Mouse (Mus musculus): ENCODE results near the gene Hs6st2. TPM values are rescaled to one million over a fixed set of nuclear protein-coding genes. Genes with fewer than 3 reads are reported as not detected.

Hs6st2 gene
- polyA plus RNA-seq, 1 experiment from 2014 or later = 16.6 TPM

DNA sequence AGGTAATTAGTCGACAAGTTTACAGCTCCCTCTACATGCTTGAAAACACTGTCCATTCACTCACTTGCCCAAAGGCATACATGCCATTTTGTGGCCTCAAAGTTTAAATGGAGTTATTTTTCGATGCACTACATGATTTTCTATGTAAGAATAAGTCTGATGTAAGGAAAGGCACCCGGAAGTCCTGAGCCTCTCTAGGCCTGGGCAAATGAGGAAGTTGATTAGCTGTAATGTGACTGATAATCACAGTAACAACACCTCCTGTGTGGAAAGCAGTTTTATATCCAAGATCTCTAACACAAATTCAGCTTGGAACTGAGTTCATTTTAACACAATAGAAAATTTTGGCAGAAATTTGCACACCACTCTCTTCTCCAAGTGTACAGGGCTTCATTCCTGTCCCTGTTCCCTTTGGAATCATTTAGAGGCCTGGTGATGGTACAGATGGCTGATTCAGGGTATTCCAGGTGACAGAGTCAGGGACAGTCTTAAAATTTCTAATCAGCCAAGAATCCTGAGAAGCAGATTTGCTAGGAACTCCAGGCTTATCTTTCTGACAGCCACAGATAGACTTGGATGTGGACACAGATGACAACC lies 38.9 kb downstream of the Hs6st2 start:
- no peaks in the 10 kb centered on the region for H3K9me3 ChIP-seq
- no peak overlapping the region for H3K4me3 ChIP-seq
- H3K4me1 ChIP-seq (replicated peaks) = no peaks in the 10 kb centered on the region
- no peak overlapping the region for H3K27ac ChIP-seq
- DNase-seq (ENCODE audit: low spot score) = no peak
- WGBS = 83% methylated on average over 3 of the region's 3 CpGs
- H3K36me3 ChIP-seq = no peaks in the 10 kb centered on the region
- H3K27me3 ChIP-seq (ENCODE audit: insufficient read depth, poor library complexity, severe bottlenecking) = no peaks in the 10 kb centered on the region; the same call in 1 of the 2 replicates

DNA sequence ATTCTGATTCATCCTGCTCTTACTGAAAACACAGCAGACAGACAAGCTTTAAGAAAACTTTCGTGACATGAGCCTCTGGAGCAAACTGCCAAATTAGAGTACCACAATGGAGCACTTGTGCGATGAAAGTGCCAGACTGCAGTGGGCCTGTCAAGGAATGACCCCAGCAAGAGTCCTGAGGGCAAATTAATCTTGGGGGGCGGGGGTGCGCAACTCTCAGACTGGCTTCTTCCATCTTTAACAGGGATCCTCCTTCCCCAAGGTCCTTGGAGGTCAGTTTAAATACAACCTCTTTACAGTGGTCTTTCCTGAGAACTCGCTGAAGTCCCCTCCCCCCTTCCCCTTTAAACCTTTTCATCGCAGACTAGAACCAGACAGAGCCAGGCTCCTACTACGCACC lies 45.9 kb downstream of the Hs6st2 start:
- Histone ChIP-seq H3K4me3 (no peak overlapping the region), H3K27ac (no peak overlapping the region), H3K4me1 (replicated peaks) (no peaks in the 10 kb centered on the region), H3K36me3 (no peaks in the 10 kb centered on the region), H3K27me3 (ENCODE audit: insufficient read depth, poor library complexity, severe bottlenecking) (no peaks in the 10 kb centered on the region), H3K9me3 (no peaks in the 10 kb centered on the region)
- WGBS = 59% methylated on average over 7 of the region's 7 CpGs
- peak; percentile 18 for DNase-seq (ENCODE audit: low spot score)

DNA sequence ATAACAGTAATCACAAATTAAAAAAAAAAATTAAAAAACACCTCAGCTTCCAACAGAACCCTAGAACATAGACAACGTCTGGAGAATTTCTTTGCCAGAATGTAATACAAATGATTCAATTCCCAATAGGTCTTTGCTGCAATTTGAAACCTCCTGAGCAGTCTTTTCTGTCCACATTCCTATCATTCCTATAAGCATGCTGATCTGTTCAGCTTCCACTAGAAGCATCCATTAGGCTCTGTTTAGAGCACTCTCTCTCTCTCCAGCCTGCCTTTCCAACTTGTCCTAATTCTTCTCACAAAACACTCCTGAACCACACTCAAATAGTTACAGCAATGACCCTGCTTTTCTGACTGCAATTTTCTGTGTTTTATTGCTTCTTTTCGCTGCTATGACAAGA lies 50.3 kb downstream of the Hs6st2 start:
- 64% methylated on average over 2 of the region's 2 CpGs for WGBS
- Histone ChIP-seq H3K36me3 (no peaks in the 10 kb centered on the region), H3K9me3 (no peaks in the 10 kb centered on the region), H3K27me3 (ENCODE audit: insufficient read depth, poor library complexity, severe bottlenecking) (no peaks in the 10 kb centered on the region), H3K4me1 (replicated peaks) (no peaks in the 10 kb centered on the region), H3K27ac (no peak overlapping the region), H3K4me3 (no peak overlapping the region)
- no peak for DNase-seq (ENCODE audit: low spot score)

DNA sequence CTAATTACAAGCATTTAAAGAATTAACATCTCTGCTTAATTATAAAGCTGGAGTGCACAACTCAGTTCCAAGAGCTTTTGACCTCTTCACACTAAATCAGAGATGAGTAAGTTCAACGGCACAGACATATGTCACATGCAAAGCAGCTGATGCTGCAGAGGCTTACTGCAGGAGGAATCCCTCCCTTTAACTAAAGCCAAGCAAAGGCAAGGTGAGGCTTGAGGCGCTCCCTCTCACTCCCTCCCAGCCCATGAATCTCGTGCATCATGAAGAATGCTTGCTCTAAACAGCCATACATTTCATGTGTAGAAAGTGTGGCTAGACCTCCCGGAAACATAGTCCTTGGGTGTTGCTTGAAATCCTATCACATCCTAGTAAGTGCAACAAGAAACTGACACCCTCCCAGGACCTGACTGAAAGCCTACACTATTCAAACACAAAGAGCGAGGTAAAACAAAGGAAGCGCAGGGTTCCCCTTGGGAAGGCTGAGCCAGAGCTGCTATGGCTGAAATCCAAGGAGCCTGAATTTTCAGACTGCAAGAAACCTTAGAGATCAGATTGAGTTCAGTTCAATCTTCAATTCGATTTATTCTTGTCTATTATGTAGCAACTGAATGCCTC lies 67.2 kb downstream of the Hs6st2 start:
- Histone ChIP-seq H3K4me3 (0 out of 2 replicates have a peak overlapping the region, but pooled peaks have one; percentile 6), H3K9me3 (no peaks in the 10 kb centered on the region), H3K36me3 (no peaks in the 10 kb centered on the region), H3K4me1 (replicated peaks) (peaks cover 8% of the 10 kb centered on the region; the same call in 1 of the 2 replicates), H3K27me3 (ENCODE audit: insufficient read depth, poor library complexity, severe bottlenecking) (peaks cover 2% of the 10 kb centered on the region; the same call in 1 of the 2 replicates), H3K27ac (peak overlapping the region; percentile 29)
- peak; percentile 17 for DNase-seq (ENCODE audit: low spot score)
- WGBS = 22% methylated on average over 7 of the region's 7 CpGs

DNA sequence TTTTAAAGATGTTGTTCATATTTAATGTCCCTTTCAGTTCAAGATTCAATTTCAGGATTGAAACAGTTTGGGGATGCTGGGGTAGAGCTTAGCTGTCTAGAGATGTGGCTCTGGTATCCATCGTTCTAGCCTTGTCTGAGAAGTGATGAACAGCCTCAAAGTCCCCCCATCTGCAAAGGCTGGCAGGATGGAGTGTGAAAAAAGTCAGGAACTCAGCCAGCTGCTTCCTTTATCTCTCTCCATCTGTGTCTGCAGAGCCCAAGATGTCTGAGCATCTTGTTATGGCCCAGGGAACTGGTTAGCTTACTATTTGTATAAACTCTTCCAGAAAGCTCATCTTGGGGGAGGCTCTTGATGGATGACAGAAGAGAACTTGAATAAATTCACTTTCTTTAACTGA lies 70.9 kb downstream of the Hs6st2 start:
- Histone ChIP-seq H3K4me1 (replicated peaks) (peaks cover 8% of the 10 kb centered on the region; the same call in 1 of the 2 replicates), H3K9me3 (no peaks in the 10 kb centered on the region), H3K4me3 (no peak overlapping the region), H3K27ac (no peak overlapping the region), H3K36me3 (no peaks in the 10 kb centered on the region), H3K27me3 (ENCODE audit: insufficient read depth, poor library complexity, severe bottlenecking) (peaks cover 2% of the 10 kb centered on the region; the same call in 1 of the 2 replicates)
- 67% methylated on average over 1 of the region's 1 CpGs for WGBS
- DNase-seq (ENCODE audit: low spot score) = no peak

DNA sequence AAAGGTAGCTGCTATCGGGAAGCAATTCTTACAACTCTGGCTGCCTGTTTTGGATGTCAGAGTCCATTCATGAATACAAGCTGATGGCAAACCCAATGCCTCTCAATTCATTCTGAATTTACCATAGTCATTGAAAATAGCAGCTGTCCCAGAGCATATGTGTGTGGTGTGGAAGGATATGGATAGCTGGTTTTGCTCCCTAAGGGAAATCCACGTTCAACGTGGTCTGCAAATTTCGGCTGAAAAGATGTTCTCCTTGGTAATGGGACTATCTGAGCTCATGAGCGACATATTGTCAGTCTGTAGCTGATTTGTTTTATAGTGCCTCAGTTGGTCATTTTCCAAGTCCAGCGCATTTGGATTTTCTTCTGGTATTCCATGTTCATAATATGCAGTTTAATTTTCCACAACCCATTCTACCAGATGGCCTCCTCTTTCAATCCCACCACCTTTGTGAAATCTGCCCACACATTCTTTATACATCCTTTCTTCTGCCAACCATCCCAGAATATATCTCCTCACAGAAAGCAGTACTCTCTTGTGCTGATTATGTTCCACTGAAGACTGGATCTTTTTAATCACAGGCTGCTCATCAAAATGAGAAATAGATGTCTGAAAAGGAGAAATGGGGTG lies 75.3 kb downstream of the Hs6st2 start:
- Histone ChIP-seq H3K4me3 (no peak overlapping the region), H3K9me3 (no peaks in the 10 kb centered on the region), H3K4me1 (replicated peaks) (no peaks in the 10 kb centered on the region), H3K27ac (no peak overlapping the region), H3K27me3 (ENCODE audit: insufficient read depth, poor library complexity, severe bottlenecking) (no peaks in the 10 kb centered on the region; the same call in 1 of the 2 replicates), H3K36me3 (no peaks in the 10 kb centered on the region)
- 94% methylated on average over 6 of the region's 6 CpGs for WGBS
- DNase-seq (ENCODE audit: low spot score) = no peak

DNA sequence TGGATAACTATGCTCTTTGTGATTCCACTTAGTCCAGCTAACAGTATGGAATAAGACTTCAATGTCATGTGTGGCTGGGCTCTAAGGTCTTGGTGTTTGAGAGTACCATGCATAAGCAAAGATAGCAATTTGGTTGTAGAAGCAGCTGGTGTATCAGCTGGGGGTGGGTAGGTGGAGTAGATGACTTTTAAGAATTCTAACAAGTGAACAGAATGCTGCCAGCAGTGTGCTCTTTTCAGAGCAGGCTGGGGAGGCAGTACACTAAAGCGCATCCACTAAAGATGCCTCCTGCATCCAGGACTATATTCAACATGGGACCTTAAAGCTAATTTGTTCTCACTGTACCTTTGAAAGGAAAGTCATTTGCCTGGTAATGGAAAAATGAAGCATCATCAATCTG lies 88.9 kb downstream of the Hs6st2 start:
- Histone ChIP-seq H3K4me1 (replicated peaks) (no peaks in the 10 kb centered on the region), H3K9me3 (no peaks in the 10 kb centered on the region; the same call in 1 of the 2 replicates), H3K4me3 (no peak overlapping the region), H3K27ac (no peak overlapping the region), H3K36me3 (no peaks in the 10 kb centered on the region), H3K27me3 (ENCODE audit: insufficient read depth, poor library complexity, severe bottlenecking) (no peaks in the 10 kb centered on the region)
- no peak for DNase-seq (ENCODE audit: low spot score)
- WGBS = 93% methylated on average over 1 of the region's 1 CpGs

DNA sequence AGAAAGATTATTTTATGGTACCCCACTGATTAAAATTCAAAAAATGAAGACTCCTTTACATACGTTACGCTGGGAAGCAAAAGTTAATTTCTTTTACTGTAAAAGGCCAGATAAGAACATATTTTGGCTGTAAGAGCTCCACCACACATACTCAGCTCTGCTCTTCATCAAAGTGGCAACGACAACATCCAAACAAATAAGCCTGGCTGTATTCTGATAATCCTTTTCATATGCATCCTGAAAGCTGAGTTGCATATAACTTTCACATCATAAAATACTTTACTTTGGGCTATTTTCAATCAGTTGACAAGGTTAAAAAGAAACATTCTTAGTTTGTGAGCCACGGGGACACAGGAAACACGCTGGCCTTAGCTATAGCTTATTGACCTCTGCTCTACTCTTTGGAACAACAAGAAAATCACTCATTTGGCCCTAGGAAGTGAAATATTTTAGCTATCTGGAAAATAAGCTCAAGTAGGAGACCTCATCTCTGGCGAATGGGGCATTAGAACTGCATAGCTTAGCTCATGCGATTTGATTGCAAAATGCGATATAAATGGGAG lies 91.1 kb downstream of the Hs6st2 start:
- 89% methylated on average over 8 of the region's 8 CpGs for WGBS
- Histone ChIP-seq H3K27ac (no peak overlapping the region), H3K36me3 (no peaks in the 10 kb centered on the region), H3K4me3 (no peak overlapping the region), H3K4me1 (replicated peaks) (no peaks in the 10 kb centered on the region), H3K27me3 (ENCODE audit: insufficient read depth, poor library complexity, severe bottlenecking) (no peaks in the 10 kb centered on the region; the same call in 1 of the 2 replicates), H3K9me3 (no peaks in the 10 kb centered on the region)
- DNase-seq (ENCODE audit: low spot score) = no peak

DNA sequence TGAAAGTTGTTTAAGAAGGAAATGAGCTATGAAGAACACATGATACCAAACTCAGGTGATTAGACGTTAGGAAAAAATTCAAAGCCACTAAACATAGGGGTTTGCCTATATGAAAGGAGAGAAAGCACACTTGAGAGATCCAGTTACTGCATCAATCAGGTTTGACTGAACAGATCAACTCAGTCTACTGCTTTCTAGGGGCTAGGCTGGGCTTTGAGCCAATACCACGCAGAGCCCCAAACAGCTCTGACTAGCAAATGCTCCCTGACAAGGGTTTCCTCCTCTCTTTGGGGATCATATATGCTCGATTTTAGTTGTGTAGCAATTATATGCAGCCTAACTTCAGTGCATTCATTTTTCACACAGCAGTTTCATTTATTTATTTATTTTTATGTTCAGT lies 96.2 kb downstream of the Hs6st2 start:
- no peaks in the 10 kb centered on the region; the same call in 1 of the 2 replicates for H3K27me3 ChIP-seq (ENCODE audit: insufficient read depth, poor library complexity, severe bottlenecking)
- no peak overlapping the region for H3K4me3 ChIP-seq
- no peaks in the 10 kb centered on the region for H3K4me1 ChIP-seq (replicated peaks)
- no peak for DNase-seq (ENCODE audit: low spot score)
- WGBS = 91% methylated on average over 3 of the region's 3 CpGs
- no peaks in the 10 kb centered on the region for H3K36me3 ChIP-seq
- no peak overlapping the region for H3K27ac ChIP-seq
- no peaks in the 10 kb centered on the region for H3K9me3 ChIP-seq

DNA sequence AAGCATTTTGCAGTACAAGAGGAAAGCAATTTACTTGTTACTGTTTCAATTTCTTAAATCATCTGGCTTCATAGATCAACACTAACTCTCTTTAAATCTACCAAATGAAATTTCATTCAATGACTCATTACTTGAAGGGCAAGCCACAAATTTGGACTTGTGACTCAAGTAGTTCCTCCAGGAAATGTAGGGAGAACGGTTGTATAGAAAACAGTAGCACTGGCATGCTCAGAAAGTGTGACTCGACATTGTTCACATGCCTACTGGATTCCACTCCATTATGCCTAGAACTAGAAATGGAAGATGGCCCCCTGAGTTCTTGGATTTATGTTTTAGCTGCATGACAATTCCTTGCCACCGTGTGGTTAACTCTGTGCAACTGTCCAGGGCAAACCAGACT lies 100.0 kb downstream of the Hs6st2 start:
- Histone ChIP-seq H3K36me3 (no peaks in the 10 kb centered on the region), H3K9me3 (no peaks in the 10 kb centered on the region), H3K4me3 (no peak overlapping the region), H3K27ac (no peak overlapping the region), H3K27me3 (ENCODE audit: insufficient read depth, poor library complexity, severe bottlenecking) (no peaks in the 10 kb centered on the region; the same call in 1 of the 2 replicates), H3K4me1 (replicated peaks) (no peaks in the 10 kb centered on the region)
- WGBS = 77% methylated on average over 3 of the region's 3 CpGs
- no peak for DNase-seq (ENCODE audit: low spot score)

DNA sequence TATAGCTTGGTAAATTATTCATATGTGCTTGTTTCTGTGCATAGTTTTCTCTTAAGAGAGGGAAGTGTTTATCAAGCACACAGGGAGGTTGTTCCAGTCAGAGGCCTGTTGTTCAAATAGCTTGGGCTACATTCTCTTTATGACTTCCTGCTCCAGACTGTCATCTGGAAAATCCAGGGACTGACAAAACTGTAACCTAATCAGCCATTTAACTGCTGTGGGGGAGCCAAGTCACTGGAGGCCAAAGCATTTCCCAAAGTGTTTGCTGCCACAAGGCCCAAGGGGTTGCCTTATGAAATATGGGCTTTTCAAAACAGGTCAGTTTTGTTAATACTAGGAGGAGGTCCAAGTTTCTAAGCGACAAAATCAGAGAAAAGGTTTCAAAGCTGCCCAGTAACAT lies 119.8 kb downstream of the Hs6st2 start:
- no peaks in the 10 kb centered on the region for H3K36me3 ChIP-seq
- no peaks in the 10 kb centered on the region for H3K9me3 ChIP-seq
- no peaks in the 10 kb centered on the region for H3K4me1 ChIP-seq (replicated peaks)
- no peak overlapping the region for H3K4me3 ChIP-seq
- no peak for DNase-seq (ENCODE audit: low spot score)
- H3K27ac ChIP-seq = no peak overlapping the region
- 0 out of 2 replicates have a peak, but pooled peaks cover 3% of the 10 kb centered on the region for H3K27me3 ChIP-seq (ENCODE audit: insufficient read depth, poor library complexity, severe bottlenecking)
- WGBS = 68% methylated on average over 1 of the region's 1 CpGs

DNA sequence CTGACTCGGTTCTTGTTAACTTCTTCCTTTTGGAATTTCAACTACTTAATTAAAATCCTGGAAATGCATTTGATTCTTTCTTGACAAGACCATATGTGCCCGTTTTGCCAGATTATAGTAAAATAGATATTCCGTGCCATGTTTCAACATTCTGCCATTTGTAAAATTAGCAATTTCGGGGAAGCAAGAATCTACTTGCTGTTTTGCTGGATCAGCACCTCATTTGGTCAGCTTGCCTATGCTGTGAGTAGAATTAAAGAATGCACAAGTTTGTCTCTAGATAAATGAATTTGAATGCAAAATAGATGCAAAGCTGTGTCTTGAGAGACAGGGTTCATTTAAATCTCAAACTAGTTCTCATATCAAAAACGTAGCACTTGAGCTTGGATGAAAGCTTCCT lies 142.0 kb downstream of the Hs6st2 start:
- no peak overlapping the region for H3K4me3 ChIP-seq
- H3K4me1 ChIP-seq (replicated peaks) = no peaks in the 10 kb centered on the region
- no peaks in the 10 kb centered on the region for H3K36me3 ChIP-seq
- 85% methylated on average over 5 of the region's 5 CpGs for WGBS
- H3K27ac ChIP-seq = no peak overlapping the region
- H3K9me3 ChIP-seq = no peaks in the 10 kb centered on the region
- no peak for DNase-seq (ENCODE audit: low spot score)
- no peaks in the 10 kb centered on the region for H3K27me3 ChIP-seq (ENCODE audit: insufficient read depth, poor library complexity, severe bottlenecking)

DNA sequence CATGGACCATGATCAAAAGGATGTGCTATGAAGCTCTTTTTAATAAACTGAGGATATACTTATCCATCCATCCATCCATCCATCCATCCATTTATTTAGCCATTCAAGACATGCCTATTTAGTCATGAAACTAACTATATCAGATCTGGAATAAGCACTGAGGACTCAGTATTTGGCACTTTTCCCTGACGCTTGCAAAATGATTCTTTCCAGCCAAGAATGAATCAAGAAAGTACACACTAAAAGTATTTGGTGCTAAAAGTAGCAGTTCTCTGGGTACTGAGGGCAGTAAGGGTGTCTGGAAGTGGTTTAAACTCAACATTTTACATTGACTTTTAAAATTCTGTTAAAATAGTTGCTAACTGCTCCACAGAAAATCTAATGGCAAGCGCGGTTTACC lies 144.6 kb downstream of the Hs6st2 start:
- no peaks in the 10 kb centered on the region for H3K4me1 ChIP-seq (replicated peaks)
- no peak overlapping the region for H3K27ac ChIP-seq
- H3K9me3 ChIP-seq = no peaks in the 10 kb centered on the region
- no peak for DNase-seq (ENCODE audit: low spot score)
- no peaks in the 10 kb centered on the region for H3K27me3 ChIP-seq (ENCODE audit: insufficient read depth, poor library complexity, severe bottlenecking)
- H3K4me3 ChIP-seq = no peak overlapping the region
- WGBS = 95% methylated on average over 3 of the region's 3 CpGs
- H3K36me3 ChIP-seq = no peaks in the 10 kb centered on the region

All from hindbrain, embryonic 10.5 days (tissue).